Mouse (Mus musculus): ENCODE measurements at regions not wholly inside any gene's neighbourhood (a gene's known extent, or its start where the extent isn't known, plus 50 kb on each side); places are given as distances from the start of the nearest gene placed in this dataset.
A peak's percentile ranks its signal among the peaks of the same experiment; 100 is the strongest.

- no peak for DNase-seq
Observed at GRCm38 (mm10) chr5:106392213-106392612, 65.8 kb downstream of the Barhl2 start.

GRCm38 (mm10) chr5:106386621-106387020 lies 71.3 kb downstream of the Barhl2 start:
- no peak for DNase-seq

GRCm38 (mm10) chr5:106385838-106386237 lies 72.1 kb downstream of the Barhl2 start:
- DNase-seq = no peak

GRCm38 (mm10) chr5:106385219-106385618 lies 72.7 kb downstream of the Barhl2 start:
- DNase-seq = no peak

GRCm38 (mm10) chr5:106384138-106384770 lies 73.7 kb downstream of the Barhl2 start:
- peak in 1 of 2 experiments; percentile 16 for DNase-seq

- DNase-seq = no peak
Observed at GRCm38 (mm10) chr5:106381919-106382318, 76.0 kb downstream of the Barhl2 start.

GRCm38 (mm10) chr5:106380631-106381285 lies 77.2 kb downstream of the Barhl2 start:
- no peak for DNase-seq

- peak in 1 of 2 experiments; percentile 20 for DNase-seq
Observed at GRCm38 (mm10) chr5:106376781-106377525, 81.0 kb downstream of the Barhl2 start.

- no peak for DNase-seq
Observed at GRCm38 (mm10) chr5:106367831-106368230, 90.1 kb downstream of the Barhl2 start.

GRCm38 (mm10) chr5:106367312-106367711 lies 90.7 kb downstream of the Barhl2 start:
- no peak for DNase-seq

- DNase-seq = no peak
Observed at GRCm38 (mm10) chr5:106366006-106366405, 92.0 kb downstream of the Barhl2 start.

GRCm38 (mm10) chr5:106365094-106365493 lies 92.9 kb downstream of the Barhl2 start:
- no peak for DNase-seq

GRCm38 (mm10) chr5:106351348-106351747 lies 106.6 kb downstream of the Barhl2 start:
- no peak for DNase-seq

- no peak for DNase-seq
Observed at GRCm38 (mm10) chr5:106349851-106350515, 108.0 kb downstream of the Barhl2 start.

GRCm38 (mm10) chr5:106344308-106344707 lies 113.7 kb downstream of the Barhl2 start:
- no peak for DNase-seq

GRCm38 (mm10) chr5:106343601-106344000 lies 114.4 kb downstream of the Barhl2 start:
- no peak for DNase-seq

GRCm38 (mm10) chr5:106341361-106341760 lies 116.6 kb downstream of the Barhl2 start:
- DNase-seq = no peak

GRCm38 (mm10) chr5:106335639-106336038 lies 122.3 kb downstream of the Barhl2 start:
- DNase-seq = no peak

- DNase-seq = no peak
Observed at GRCm38 (mm10) chr5:106327592-106328150, 130.3 kb downstream of the Barhl2 start.

GRCm38 (mm10) chr5:106322574-106323215 lies 135.3 kb downstream of the Barhl2 start:
- DNase-seq = no peak

GRCm38 (mm10) chr5:106321426-106321825 lies 136.5 kb downstream of the Barhl2 start:
- no peak for DNase-seq

GRCm38 (mm10) chr5:106321023-106321422 lies 136.9 kb downstream of the Barhl2 start:
- DNase-seq = no peak

Measured in kidney, postnatal 4 days (tissue).